In the genomic region with DNA sequence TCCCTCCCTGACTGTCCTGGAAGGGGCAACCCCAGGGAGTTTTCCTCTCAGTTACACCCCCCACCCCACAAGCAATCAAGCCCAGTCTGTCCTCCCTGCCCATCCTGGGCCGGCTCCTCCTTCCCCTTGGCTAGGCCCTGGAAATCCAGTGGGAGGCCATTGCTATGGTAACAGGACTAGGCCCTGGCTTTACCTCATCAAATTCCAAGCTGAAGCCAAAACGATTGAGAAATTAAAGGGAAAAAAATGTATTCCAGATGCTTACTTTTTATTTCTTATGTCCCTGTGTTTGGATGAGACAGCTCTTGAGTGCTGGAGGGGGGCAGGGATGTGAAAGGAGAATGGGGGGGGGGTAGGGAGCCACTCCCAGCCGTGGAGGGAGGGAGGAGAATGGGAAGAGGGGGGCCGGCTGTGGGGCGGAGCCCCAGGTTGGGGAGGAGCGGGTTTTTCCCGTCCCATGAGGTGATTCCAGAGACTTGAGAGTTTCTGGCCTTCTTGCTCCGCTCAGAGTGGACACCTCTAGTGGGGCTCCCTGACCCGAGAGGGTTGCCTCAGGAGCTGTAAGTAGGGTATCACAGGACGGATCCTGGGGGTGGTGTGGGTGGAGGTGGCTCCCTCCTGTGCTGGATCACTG, we compare ENCODE assay signal across 8 mouse cellular contexts. TPM values are rescaled to one million over a fixed set of nuclear protein-coding genes. Genes with fewer than 3 reads are reported as not detected.
DNase-seq lines count a peak whose midpoint lies in the region; ATAC-seq and TF ChIP-seq lines count a peak whose summit lies in the region.

No protein-coding gene starts in this region.

- no peaks in the 10 kb centered on the region for H3K9me3 ChIP-seq in E14TG2a.4 (ENCODE audit: low read length)
- no peaks in the 10 kb centered on the region for H3K9me3 ChIP-seq in hindbrain, embryonic 11.5 days (ENCODE audit: control insufficient read depth, low read length)

- no peaks in the 10 kb centered on the region for H3K27me3 ChIP-seq in E14TG2a.4 (ENCODE audit: insufficient read depth, low read length)
- no peaks in the 10 kb centered on the region for H3K27me3 ChIP-seq in hindbrain, embryonic 11.5 days (ENCODE audit: control insufficient read depth, insufficient read depth, low read length)
- no peaks in the 10 kb centered on the region for H3K27me3 ChIP-seq in thymus, adult 2 months (ENCODE audit: control insufficient read depth, insufficient read depth, low read length)

- peak; percentile 79 to 88 for DNase-seq in adrenal gland, postnatal 36 days
- DNase-seq in frontal cortex, postnatal 10 days (ENCODE audit: low spot score in 2 of 2): peak; percentile 43 to 58
- DNase-seq in hindbrain, embryonic 11.5 days (ENCODE audit: low spot score): peak; percentile 63
- peak; percentile 36 to 83 for DNase-seq in left cerebral cortex, postnatal 10 days (ENCODE audit: extremely low spot score in 1 of 2, low spot score in 2 of 2)
- DNase-seq in lung, postnatal 36 days: peak; percentile 86
- DNase-seq in skeletal muscle tissue, adult 2 months (ENCODE audit: low read depth, low spot score): peak; percentile 92
- DNase-seq in thymus, adult 2 months: no peak

- H3K4me3 ChIP-seq in E14TG2a.4 (replicated peaks; ENCODE audit: low read length): peak overlapping the region; percentile 67
- H3K4me3 ChIP-seq in hindbrain, embryonic 11.5 days (ENCODE audit: low read depth, low read length): peak overlapping the region; percentile 19
- no peak overlapping the region for H3K4me3 ChIP-seq in thymus, adult 2 months (ENCODE audit: control insufficient read depth, insufficient read depth, low read length)

- no peak for TF ChIP-seq POLR2A in thymus, adult 2 months (IDR thresholded peaks at IDR 0.05; ENCODE audit: control insufficient read depth, extremely low read depth, insufficient read depth, low read length, poor library complexity)

- H3K27ac ChIP-seq in hindbrain, embryonic 11.5 days (ENCODE audit: low read depth, low read length): peak overlapping the region; percentile 60
- no peak overlapping the region for H3K27ac ChIP-seq in thymus, adult 2 months (ENCODE audit: control insufficient read depth, insufficient read depth, low read length)

- peak; percentile 41 for ATAC-seq in hindbrain, embryonic 11.5 days (ENCODE audit: low FRiP score)

- intact Hi-C loops in left cerebral cortex, postnatal 10 days (cut with DNase I): no loop called here

- no peak for TF ChIP-seq CTCF in E14TG2a.4 (conservative IDR thresholded peaks at IDR 0.05; ENCODE audit: low read length)
- no peak for TF ChIP-seq CTCF in thymus, adult 2 months (IDR thresholded peaks at IDR 0.05; ENCODE audit: borderline replicate concordance, control insufficient read depth, extremely low read depth, insufficient read depth, low read length, poor library complexity)

- H3K9ac ChIP-seq in hindbrain, embryonic 11.5 days (ENCODE audit: low read depth, low read length): no peak overlapping the region; the same call in 1 of the 2 replicates

- peak overlapping the region; percentile 28 for H3K4me2 ChIP-seq in hindbrain, embryonic 11.5 days (replicated peaks; ENCODE audit: low read depth, low read length)

- peaks cover 82% of the 10 kb centered on the region for H3K4me1 ChIP-seq in E14TG2a.4 (replicated peaks; ENCODE audit: low read depth, low read length)
- H3K4me1 ChIP-seq in hindbrain, embryonic 11.5 days (replicated peaks; ENCODE audit: control insufficient read depth, insufficient read depth, low read length): peaks cover 6% of the 10 kb centered on the region; the same call in 1 of the 2 replicates
- H3K4me1 ChIP-seq in thymus, adult 2 months (replicated peaks; ENCODE audit: control insufficient read depth, insufficient read depth, low read length): peaks cover 9% of the 10 kb centered on the region

- H3K36me3 ChIP-seq in E14TG2a.4 (ENCODE audit: insufficient read depth, low read length): peaks cover 61% of the 10 kb centered on the region
- peaks cover 6% of the 10 kb centered on the region; the same call in 1 of the 2 replicates for H3K36me3 ChIP-seq in hindbrain, embryonic 11.5 days (ENCODE audit: control insufficient read depth, insufficient read depth, low read length)
- H3K36me3 ChIP-seq in thymus, adult 2 months (ENCODE audit: control insufficient read depth, insufficient read depth, low read length): peaks cover 15% of the 10 kb centered on the region

- WGBS in hindbrain, embryonic 11.5 days: 4% methylated on average over 9 of the region's 10 CpGs
- WGBS in thymus, adult 2 months: 91% methylated on average over 10 of the region's 10 CpGs

RNA-seq across cellular contexts. Expression of a gene that starts 2.3 kb away (rescaled TPM):
- total RNA-seq in adrenal gland, postnatal 36 days (2021): 100 to 1,000 TPM in 1 of 2 experiments, 10 to 100 TPM in 1; 94.2 to 103 TPM
- 10.4 and 11.8 TPM in 2 replicates for polyA plus RNA-seq in hindbrain, embryonic 11.5 days (2014; fragmentation: Nextera tagmentation; extraction: Ambion mirVana)
- 10 to 100 TPM; 77.8 to 88.7 TPM for total RNA-seq in left cerebral cortex, postnatal 10 days (2021)
- 32.5 and 36.9 TPM in 2 replicates for polyA plus RNA-seq in thymus, adult 2 months (2012; rRNA removed)

RNA-seq across cellular contexts. Expression of a gene that starts 12.9 kb away (rescaled TPM):
- total RNA-seq in adrenal gland, postnatal 36 days (2021): 1 to 10 TPM; 1.6 to 2.0 TPM
- 7.1 and 11.0 TPM in 2 replicates for polyA plus RNA-seq in hindbrain, embryonic 11.5 days (2014; fragmentation: Nextera tagmentation; extraction: Ambion mirVana)
- 1 to 10 TPM; 1.9 to 2.2 TPM for total RNA-seq in left cerebral cortex, postnatal 10 days (2021)
- 0.38 and 0.54 TPM in 2 replicates for polyA plus RNA-seq in thymus, adult 2 months (2012; rRNA removed)

RNA-seq across cellular contexts. Expression of a gene that starts 13.1 kb away (rescaled TPM):
- total RNA-seq in adrenal gland, postnatal 36 days (2021): 100 to 1,000 TPM; 126 to 128 TPM
- polyA plus RNA-seq in hindbrain, embryonic 11.5 days (2014; fragmentation: Nextera tagmentation; extraction: Ambion mirVana): 306 and 340 TPM in 2 replicates
- total RNA-seq in left cerebral cortex, postnatal 10 days (2021): 100 to 1,000 TPM; 101 to 105 TPM
- 248 and 287 TPM in 2 replicates for polyA plus RNA-seq in thymus, adult 2 months (2012; rRNA removed)
